Mouse (Mus musculus): ENCODE measurements around the gene Gna11. TPM values are rescaled to one million over a fixed set of nuclear protein-coding genes. Genes with fewer than 3 reads are reported as not detected.

Gna11 gene
- polyA plus RNA-seq, 1 experiment: 117 TPM

DNA sequence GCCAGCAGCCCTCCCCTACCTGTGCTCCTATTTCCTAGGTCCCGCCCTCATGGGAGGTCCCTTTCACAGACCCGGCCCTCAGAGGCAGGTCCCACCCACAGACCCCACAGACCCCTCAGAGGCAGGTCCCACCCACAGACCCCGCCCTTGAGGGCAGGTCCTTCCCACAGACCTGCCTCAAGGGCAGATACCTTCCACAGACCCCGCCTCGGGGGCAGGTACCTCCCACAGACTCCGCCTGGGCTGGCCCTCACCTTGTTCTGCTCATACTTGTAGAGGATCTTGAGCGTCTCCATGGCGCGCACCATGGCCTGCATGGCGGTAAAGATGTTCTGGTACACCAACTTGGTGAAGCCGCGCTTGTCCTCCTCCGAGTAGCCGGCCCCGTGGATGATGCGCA is 10.2 kb downstream of the Gna11 start:
- WGBS: 67% methylated on average over 16 of the region's 16 CpGs
- Histone ChIP-seq H3K4me1 (ENCODE audit: control insufficient read depth, insufficient read depth, low read length) (no peaks in the 10 kb centered on the region), H3K4me3 (replicated peaks; ENCODE audit: extremely low read depth, low read depth, low read length) (no peak overlapping the region)
- TF ChIP-seq POLR2A (IDR thresholded peaks at IDR 0.05; ENCODE audit: borderline replicate concordance, extremely low read depth, low read depth, low read length): no peak
- TF ChIP-seq CTCF (IDR thresholded peaks at IDR 0.05; ENCODE audit: insufficient read depth, low read length): no peak
- DNase-seq: no peak

- Histone ChIP-seq H3K4me3 (replicated peaks; ENCODE audit: extremely low read depth, low read depth, low read length) (no peak overlapping the region), H3K4me1 (ENCODE audit: control insufficient read depth, insufficient read depth, low read length) (peaks cover 11% of the 10 kb centered on the region; the same call in 1 of the 2 replicates)
- WGBS: 8% methylated on average over 14 of the region's 14 CpGs
- TF ChIP-seq POLR2A (IDR thresholded peaks at IDR 0.05; ENCODE audit: borderline replicate concordance, extremely low read depth, low read depth, low read length) (no peak), CTCF (IDR thresholded peaks at IDR 0.05; ENCODE audit: insufficient read depth, low read length) (peak; percentile 100)
- peak; percentile 89 for DNase-seq
These were observed 18.2 kb downstream of the Gna11 start for GRCm38 (mm10) chr10:81526779-81527178.

GRCm38 (mm10) chr10:81525017-81525694 is 19.8 kb downstream of the Gna11 start:
- H3K4me1 ChIP-seq (ENCODE audit: control insufficient read depth, insufficient read depth, low read length): peaks cover 11% of the 10 kb centered on the region; the same call in 1 of the 2 replicates
- DNase-seq: no peak
- no peak for TF ChIP-seq CTCF (IDR thresholded peaks at IDR 0.05; ENCODE audit: insufficient read depth, low read length)
- TF ChIP-seq POLR2A (IDR thresholded peaks at IDR 0.05; ENCODE audit: borderline replicate concordance, extremely low read depth, low read depth, low read length): no peak
- H3K4me3 ChIP-seq (replicated peaks; ENCODE audit: extremely low read depth, low read depth, low read length): no peak overlapping the region
- 28% methylated on average over 13 of the region's 13 CpGs for WGBS

- TF ChIP-seq CTCF (IDR thresholded peaks at IDR 0.05; ENCODE audit: insufficient read depth, low read length): no peak
- no peak for TF ChIP-seq POLR2A (IDR thresholded peaks at IDR 0.05; ENCODE audit: borderline replicate concordance, extremely low read depth, low read depth, low read length)
- 30% methylated on average over 9 of the region's 9 CpGs for WGBS
- DNase-seq: peak; percentile 26
- Histone ChIP-seq H3K4me1 (ENCODE audit: control insufficient read depth, insufficient read depth, low read length) (peaks cover 17% of the 10 kb centered on the region), H3K4me3 (replicated peaks; ENCODE audit: extremely low read depth, low read depth, low read length) (peak within 1 kb of the TSS; percentile 38)
These were observed 20.9 kb downstream of the Gna11 start, which contains the start of gene Gna15 for GRCm38 (mm10) chr10:81524051-81524605. Gna15 (minus strand) TSS chr10:81524225.

DNA sequence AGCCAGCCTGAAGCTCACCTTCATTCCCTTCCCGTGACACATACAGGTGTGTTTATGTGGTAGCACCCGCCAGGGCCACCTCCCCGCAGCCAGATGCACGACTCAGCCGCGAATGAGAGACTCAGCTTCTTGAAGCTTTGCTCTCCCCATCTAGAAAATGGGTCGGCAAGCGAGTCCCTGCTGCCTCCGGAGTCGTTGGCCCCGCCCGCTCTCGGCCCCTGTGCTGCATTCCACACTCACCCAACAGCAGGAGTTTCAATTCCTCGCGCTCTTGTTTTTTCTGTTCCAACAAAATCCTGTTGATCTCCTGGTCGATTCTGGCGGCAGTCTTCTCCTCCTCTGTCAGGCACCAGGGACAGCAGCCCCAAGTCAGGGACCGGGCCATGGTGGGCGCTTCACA is 21.4 kb downstream of the Gna11 start:
- peak overlapping the region; percentile 38 for H3K4me3 ChIP-seq (replicated peaks; ENCODE audit: extremely low read depth, low read depth, low read length)
- 33% methylated on average over 19 of the region's 19 CpGs for WGBS
- no peak for TF ChIP-seq POLR2A (IDR thresholded peaks at IDR 0.05; ENCODE audit: borderline replicate concordance, extremely low read depth, low read depth, low read length)
- TF ChIP-seq CTCF (IDR thresholded peaks at IDR 0.05; ENCODE audit: insufficient read depth, low read length): no peak
- no peak for DNase-seq
- H3K4me1 ChIP-seq (ENCODE audit: control insufficient read depth, insufficient read depth, low read length): peaks cover 17% of the 10 kb centered on the region

DNA sequence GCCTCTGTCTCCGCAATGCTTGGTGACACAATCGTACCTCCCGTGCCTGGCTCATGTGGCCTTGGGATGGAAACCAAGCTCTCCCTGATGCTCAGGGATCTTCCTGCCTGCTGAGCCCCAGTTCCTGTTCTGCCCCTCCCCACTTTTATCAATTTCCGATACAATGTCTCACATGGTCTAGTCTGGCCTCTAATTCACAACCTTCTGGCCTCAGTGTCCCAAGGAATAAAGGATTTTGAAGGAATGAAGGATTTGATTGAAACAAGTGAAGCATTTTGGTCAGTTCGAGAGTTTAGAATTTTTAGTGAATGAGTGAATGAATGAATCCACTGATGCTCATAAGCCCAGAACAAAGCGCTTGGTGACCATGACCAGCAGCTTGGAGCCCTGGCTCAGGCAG is 21.8 kb downstream of the Gna11 start:
- no peak for DNase-seq
- WGBS: 77% methylated on average over 6 of the region's 6 CpGs
- peak overlapping the region; percentile 38 for H3K4me3 ChIP-seq (replicated peaks; ENCODE audit: extremely low read depth, low read depth, low read length)
- TF ChIP-seq CTCF (IDR thresholded peaks at IDR 0.05; ENCODE audit: insufficient read depth, low read length): no peak
- no peak for TF ChIP-seq POLR2A (IDR thresholded peaks at IDR 0.05; ENCODE audit: borderline replicate concordance, extremely low read depth, low read depth, low read length)
- H3K4me1 ChIP-seq (ENCODE audit: control insufficient read depth, insufficient read depth, low read length): peaks cover 17% of the 10 kb centered on the region

DNA sequence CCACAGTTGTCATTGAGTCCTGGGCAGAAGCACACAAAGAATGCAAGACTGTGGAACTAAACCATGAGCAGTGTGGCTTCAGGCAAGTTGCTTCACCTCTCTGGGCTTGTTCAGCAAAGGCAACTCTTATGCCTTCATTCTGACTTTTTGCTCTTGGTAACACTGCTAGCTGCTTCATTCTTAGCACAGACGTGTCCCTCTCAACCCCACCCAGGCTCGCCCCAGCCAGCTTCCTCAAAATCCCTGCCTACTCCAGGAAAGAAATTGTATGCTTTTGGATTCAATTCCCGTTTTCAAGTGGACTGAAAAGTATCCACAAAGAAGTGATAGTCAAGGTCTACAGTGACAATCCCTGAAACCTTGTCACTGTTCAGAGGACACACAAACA is 25.0 kb downstream of the Gna11 start:
- Histone ChIP-seq H3K4me3 (replicated peaks; ENCODE audit: extremely low read depth, low read depth, low read length) (no peak overlapping the region), H3K4me1 (ENCODE audit: control insufficient read depth, insufficient read depth, low read length) (peaks cover 9% of the 10 kb centered on the region)
- TF ChIP-seq POLR2A (IDR thresholded peaks at IDR 0.05; ENCODE audit: borderline replicate concordance, extremely low read depth, low read depth, low read length) (no peak), CTCF (IDR thresholded peaks at IDR 0.05; ENCODE audit: insufficient read depth, low read length) (no peak)
- WGBS: 27% methylated on average over 3 of the region's 3 CpGs
- no peak for DNase-seq

DNA sequence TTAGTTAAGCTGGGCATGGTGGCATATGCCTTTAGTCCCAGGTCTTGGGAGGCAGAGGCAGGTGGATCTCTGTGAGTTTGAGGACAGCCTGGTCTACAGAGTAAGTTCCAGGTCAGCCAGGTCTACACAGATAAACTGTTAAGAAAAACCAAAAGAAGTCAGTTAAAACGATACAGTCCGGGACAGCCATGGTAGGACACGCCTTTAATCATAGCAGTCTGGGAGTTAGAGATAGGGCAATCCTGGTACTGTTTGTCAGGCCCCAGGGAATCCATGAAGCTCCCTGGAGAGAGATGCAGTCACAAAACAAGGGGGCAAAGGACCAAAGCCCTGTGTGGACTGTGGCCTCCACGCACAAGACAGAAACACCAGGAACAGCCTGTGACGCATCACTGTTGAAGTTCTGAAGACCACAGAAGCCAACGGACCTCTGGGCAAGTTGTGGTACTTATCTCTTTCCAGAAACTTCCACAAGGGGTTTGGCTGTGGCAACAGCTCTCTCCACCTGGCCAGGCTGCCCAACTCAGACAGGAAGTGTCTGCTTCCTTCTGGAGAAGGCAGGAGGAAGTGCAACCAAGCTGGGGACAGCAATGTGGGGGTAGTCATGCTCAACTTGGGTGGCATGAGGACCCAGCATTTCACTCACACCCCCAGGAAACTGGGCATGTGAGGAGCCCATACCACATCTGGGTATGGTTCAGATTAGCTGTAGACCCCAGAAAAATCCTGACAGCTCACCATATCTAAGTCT is 25.6 kb downstream of the Gna11 start:
- TF ChIP-seq CTCF (IDR thresholded peaks at IDR 0.05; ENCODE audit: insufficient read depth, low read length) (no peak), POLR2A (IDR thresholded peaks at IDR 0.05; ENCODE audit: borderline replicate concordance, extremely low read depth, low read depth, low read length) (no peak)
- Histone ChIP-seq H3K4me1 (ENCODE audit: control insufficient read depth, insufficient read depth, low read length) (peaks cover 6% of the 10 kb centered on the region), H3K4me3 (replicated peaks; ENCODE audit: extremely low read depth, low read depth, low read length) (no peak overlapping the region)
- WGBS: 65% methylated on average over 6 of the region's 6 CpGs
- DNase-seq: no peak

DNA sequence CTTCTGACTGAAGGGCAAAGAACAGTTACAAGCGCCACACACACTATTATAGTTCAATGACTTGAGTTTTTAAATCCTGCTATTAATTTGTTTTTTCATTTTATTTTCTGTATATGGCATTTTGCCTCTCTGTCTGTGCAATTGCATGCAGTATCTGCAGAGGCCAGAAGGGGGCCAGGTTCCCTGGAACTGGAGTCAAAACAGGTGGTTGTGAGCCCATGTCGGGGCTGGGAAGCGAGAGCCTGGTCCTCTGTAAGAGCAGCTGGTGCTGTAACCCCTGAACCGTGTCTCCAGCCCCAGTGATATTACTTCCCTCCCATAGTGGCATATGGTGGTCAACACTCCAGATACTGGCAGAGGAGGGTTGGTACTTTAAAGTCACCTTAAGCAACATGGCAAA is 26.4 kb downstream of the Gna11 start:
- 11% methylated on average over 4 of the region's 4 CpGs for WGBS
- TF ChIP-seq CTCF (IDR thresholded peaks at IDR 0.05; ENCODE audit: insufficient read depth, low read length) (peak; percentile 71), POLR2A (IDR thresholded peaks at IDR 0.05; ENCODE audit: borderline replicate concordance, extremely low read depth, low read depth, low read length) (no peak)
- Histone ChIP-seq H3K4me1 (ENCODE audit: control insufficient read depth, insufficient read depth, low read length) (peaks cover 6% of the 10 kb centered on the region), H3K4me3 (replicated peaks; ENCODE audit: extremely low read depth, low read depth, low read length) (no peak overlapping the region)
- DNase-seq: peak; percentile 76
